Mouse (Mus musculus): ENCODE measurements around the gene Apol6.

DNA sequence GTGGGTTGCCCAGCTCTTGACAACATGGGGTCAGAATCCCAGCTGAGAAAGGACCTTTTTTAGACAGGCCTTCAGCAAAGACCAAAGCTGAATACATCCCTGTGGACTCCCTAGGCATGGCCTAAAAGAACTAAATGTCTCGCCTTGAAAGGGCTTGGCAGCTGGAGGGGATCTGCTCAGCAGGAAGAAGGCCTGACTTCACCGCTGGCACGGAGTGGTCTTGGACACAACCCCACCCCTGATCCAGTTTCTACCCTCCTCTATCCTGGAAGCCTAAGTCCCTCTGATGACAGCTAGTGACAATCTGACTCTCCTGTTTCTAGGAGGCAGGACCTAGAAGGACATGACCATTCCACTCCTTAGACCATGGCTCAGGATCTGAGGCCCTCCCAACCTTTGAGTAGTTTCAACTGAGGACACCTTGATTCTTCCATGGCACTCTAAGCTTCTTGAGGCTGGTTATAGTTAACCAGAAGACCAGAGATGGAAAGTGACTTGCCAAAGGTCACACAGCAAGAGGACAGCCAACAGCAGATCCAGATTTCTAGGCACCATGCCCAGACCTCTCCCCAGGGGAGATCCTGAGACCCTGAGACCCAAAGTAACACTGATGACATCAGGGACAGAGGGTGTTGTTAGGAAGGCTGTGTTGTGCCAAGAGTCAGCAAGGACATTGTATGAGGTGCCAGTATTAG is 41.2 kb upstream of the Apol6 start:
- TF ChIP-seq POLR2A (IDR thresholded peaks at IDR 0.05; ENCODE audit: insufficient read depth, low read depth, low read length), result no peak
- no peak for TF ChIP-seq CTCF (IDR thresholded peaks at IDR 0.05)

Data from heart, adult 2 months (tissue).